Mouse (Mus musculus): ENCODE measurements around the gene Xab2. TPM values are rescaled to one million over a fixed set of nuclear protein-coding genes. Genes with fewer than 3 reads are reported as not detected.

Gene Xab2
- polyA plus RNA-seq, 1 experiment from 2014 or later: 61.4 TPM

DNA sequence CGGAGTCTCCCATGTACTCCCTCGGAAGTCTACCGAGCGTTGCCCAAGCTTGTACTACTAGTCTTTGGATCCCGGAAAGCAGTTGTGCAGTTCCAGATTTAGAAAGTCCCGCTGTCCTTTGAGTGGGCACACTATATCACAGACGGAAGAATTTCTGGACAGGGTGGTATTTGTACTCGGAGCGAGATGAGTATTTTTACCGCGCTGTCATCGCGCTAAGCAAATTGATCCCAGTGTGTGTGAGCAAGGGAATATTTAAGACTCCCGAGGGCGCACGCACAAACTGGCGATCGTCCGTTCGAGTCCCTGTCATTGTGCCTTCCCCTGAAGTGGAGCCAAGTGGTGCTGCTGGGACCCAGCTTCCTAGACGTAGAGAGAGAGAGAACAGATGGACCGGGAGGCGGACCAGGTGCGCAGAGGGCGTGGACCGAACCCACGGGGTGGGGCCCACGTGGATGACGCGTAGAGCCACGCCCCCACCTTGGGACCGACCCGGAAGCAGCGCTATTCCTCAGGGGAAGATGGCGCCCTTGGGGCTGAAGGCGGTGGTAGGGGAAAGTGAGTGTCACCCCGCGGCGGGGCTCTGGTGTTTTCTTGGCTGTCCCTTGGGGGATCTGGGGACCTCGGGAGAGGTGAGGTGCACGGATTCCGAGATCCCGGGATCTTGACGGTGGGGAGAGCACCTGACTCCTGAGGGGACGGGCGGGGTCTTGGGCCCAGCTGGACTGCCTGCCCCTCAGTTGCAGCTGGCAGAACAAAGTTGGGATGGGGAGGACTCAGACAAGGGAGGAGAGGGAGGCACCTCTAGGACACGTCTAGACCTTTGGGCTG is 9.7 kb upstream of the Xab2 start, which contains the start of gene Stxbp2:
Gene Stxbp2, plus strand, starts transcription at position 309 of the 831 bp plus-strand sequence.
- peak within 1 kb of the TSS; percentile 56 for H3K9ac ChIP-seq (replicated peaks; ENCODE audit: low read length)
- WGBS: 8% methylated on average over 47 of the region's 47 CpGs
- H3K27me3 ChIP-seq (ENCODE audit: control insufficient read depth, insufficient read depth, low read length): peaks cover 2% of the 10 kb centered on the region; the same call in 1 of the 2 replicates
- peak within 1 kb of the TSS; percentile 69 for H3K4me2 ChIP-seq (ENCODE audit: low read depth, low read length)
- peak within 1 kb of the TSS; percentile 49 for H3K4me3 ChIP-seq (ENCODE audit: low read depth, low read length)
- H3K9me3 ChIP-seq (replicated peaks; ENCODE audit: control insufficient read depth, low read length): no peaks in the 10 kb centered on the region
- no peaks in the 10 kb centered on the region for H3K36me3 ChIP-seq (replicated peaks; ENCODE audit: control insufficient read depth, insufficient read depth, low read depth, low read length)
- ATAC-seq (replicated peaks; ENCODE audit: insufficient number of reproducible peaks, low FRiP score, low TSS enrichment, low read depth) (peak; percentile 68), DNase-seq (ENCODE audit: low spot score) (peak; percentile 70)
- no peaks in the 10 kb centered on the region for H3K4me1 ChIP-seq (ENCODE audit: control insufficient read depth, insufficient read depth, low read length)
- H3K27ac ChIP-seq (replicated peaks; ENCODE audit: low read depth, low read length): no peak within 1 kb of the TSS

DNA sequence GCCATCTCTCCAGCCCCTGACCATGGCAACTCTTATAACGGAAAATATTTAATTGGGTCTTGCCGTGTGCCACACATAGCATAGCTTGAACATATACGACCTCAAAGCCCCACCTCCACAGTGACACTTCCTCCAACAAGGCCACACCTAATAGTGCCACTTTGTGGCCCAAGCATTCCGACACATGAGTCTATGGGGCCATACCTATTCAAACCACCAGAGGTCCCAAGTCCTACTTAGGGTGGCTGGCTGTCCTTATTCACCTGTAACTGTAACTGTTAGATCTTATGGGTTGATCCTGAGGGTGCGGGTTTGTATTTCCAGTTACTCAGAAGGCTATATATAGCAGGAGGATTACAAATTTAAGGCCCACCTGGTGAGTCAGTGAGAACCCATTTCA is 6.9 kb upstream of the Xab2 start:
- peaks cover 2% of the 10 kb centered on the region; the same call in 1 of the 2 replicates for H3K27me3 ChIP-seq (ENCODE audit: control insufficient read depth, insufficient read depth, low read length)
- H3K4me1 ChIP-seq (ENCODE audit: control insufficient read depth, insufficient read depth, low read length): no peaks in the 10 kb centered on the region
- H3K27ac ChIP-seq (replicated peaks; ENCODE audit: low read depth, low read length): no peak overlapping the region
- WGBS: 25% methylated on average over 5 of the region's 5 CpGs
- H3K36me3 ChIP-seq (replicated peaks; ENCODE audit: control insufficient read depth, insufficient read depth, low read depth, low read length): no peaks in the 10 kb centered on the region
- ATAC-seq (replicated peaks; ENCODE audit: insufficient number of reproducible peaks, low FRiP score, low TSS enrichment, low read depth) (no peak), DNase-seq (ENCODE audit: low spot score) (peak; percentile 49)
- no peak overlapping the region for H3K9ac ChIP-seq (replicated peaks; ENCODE audit: low read length)
- H3K9me3 ChIP-seq (replicated peaks; ENCODE audit: control insufficient read depth, low read length): no peaks in the 10 kb centered on the region
- no peak overlapping the region for H3K4me3 ChIP-seq (ENCODE audit: low read depth, low read length)
- no peak overlapping the region for H3K4me2 ChIP-seq (ENCODE audit: low read depth, low read length)

DNA sequence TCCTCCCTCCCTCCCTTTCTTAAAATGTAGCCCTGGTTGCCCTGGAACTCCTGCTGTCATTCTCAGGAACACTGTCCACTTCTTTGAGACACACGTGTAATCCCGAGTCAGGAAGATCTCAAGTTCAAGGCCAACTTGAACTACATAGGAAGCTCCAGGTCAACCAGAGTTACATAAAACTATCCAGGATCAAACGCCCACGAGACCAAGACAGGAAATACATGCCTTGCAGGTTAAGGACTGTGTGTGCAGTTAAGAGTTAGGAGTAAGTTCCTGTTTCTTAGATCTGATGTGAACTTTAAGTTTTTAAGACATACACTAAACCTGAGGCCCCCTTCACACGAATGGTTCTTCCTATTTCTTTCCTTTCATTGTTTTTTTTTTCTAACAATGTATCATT is 5.9 kb upstream of the Xab2 start:
- Histone ChIP-seq H3K36me3 (replicated peaks; ENCODE audit: control insufficient read depth, insufficient read depth, low read depth, low read length) (no peaks in the 10 kb centered on the region), H3K27me3 (ENCODE audit: control insufficient read depth, insufficient read depth, low read length) (peaks cover 2% of the 10 kb centered on the region; the same call in 1 of the 2 replicates), H3K4me3 (ENCODE audit: low read depth, low read length) (no peak overlapping the region), H3K27ac (replicated peaks; ENCODE audit: low read depth, low read length) (no peak overlapping the region), H3K9me3 (replicated peaks; ENCODE audit: control insufficient read depth, low read length) (no peaks in the 10 kb centered on the region), H3K9ac (replicated peaks; ENCODE audit: low read length) (no peak overlapping the region), H3K4me2 (ENCODE audit: low read depth, low read length) (no peak overlapping the region), H3K4me1 (ENCODE audit: control insufficient read depth, insufficient read depth, low read length) (no peaks in the 10 kb centered on the region)
- DNase-seq (ENCODE audit: low spot score) (no peak), ATAC-seq (replicated peaks; ENCODE audit: insufficient number of reproducible peaks, low FRiP score, low TSS enrichment, low read depth) (no peak)
- 60% methylated on average over 5 of the region's 5 CpGs for WGBS

DNA sequence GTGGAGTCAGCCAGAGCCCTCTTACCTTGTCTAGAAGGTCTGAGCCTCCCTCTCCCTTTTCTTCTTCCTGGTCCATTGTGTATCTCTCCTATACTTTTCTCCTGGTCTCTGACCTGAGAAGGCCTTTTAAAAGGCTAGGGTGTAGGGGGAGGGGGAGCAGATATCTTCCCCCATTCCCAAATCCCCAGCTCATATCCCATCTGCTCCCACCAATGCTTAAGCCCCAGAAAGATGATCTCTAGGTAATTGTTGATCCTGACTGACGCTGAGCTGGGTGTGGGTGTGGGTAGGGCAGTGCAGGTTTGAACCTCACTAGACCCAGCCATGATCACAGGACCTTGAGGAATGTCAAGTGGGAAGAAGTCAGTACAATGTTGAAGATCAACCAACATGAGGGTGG is 4.3 kb upstream of the Xab2 start, which contains the start of gene Pcp2:
Gene Pcp2, minus strand, starts transcription at position 101 of the 400 bp plus-strand sequence.
- Histone ChIP-seq H3K4me2 (ENCODE audit: low read depth, low read length) (no peak within 1 kb of the TSS), H3K36me3 (replicated peaks; ENCODE audit: control insufficient read depth, insufficient read depth, low read depth, low read length) (no peaks in the 10 kb centered on the region), H3K4me3 (ENCODE audit: low read depth, low read length) (no peak within 1 kb of the TSS), H3K9ac (replicated peaks; ENCODE audit: low read length) (peak within 1 kb of the TSS; percentile 15; the same call in 1 of the 2 replicates), H3K27me3 (ENCODE audit: control insufficient read depth, insufficient read depth, low read length) (no peaks in the 10 kb centered on the region), H3K9me3 (replicated peaks; ENCODE audit: control insufficient read depth, low read length) (no peaks in the 10 kb centered on the region), H3K4me1 (ENCODE audit: control insufficient read depth, insufficient read depth, low read length) (no peaks in the 10 kb centered on the region), H3K27ac (replicated peaks; ENCODE audit: low read depth, low read length) (no peak within 1 kb of the TSS)
- 61% methylated on average over 1 of the region's 1 CpGs for WGBS
- no peak for ATAC-seq (replicated peaks; ENCODE audit: insufficient number of reproducible peaks, low FRiP score, low TSS enrichment, low read depth)
- DNase-seq (ENCODE audit: low spot score): no peak

DNA sequence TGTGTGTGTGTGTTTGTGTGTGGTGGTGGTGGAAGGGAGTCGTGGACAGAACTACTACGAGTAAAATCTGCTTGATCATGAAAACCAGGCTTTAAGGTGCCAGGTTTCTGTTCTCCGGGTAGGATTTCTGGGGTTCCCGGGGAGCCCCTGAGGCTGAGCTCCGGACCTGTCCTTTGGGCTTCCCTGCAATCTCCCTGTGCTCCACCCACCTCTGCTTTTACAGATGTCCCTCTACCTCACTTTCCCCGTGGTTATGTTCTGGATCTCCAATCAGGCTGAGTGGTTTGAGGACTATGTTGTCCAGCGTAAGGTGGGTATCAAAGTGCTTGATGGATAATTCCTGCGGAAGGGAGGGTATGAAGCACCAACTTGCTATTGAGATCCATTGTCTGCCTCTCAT is 1.0 kb upstream of the Xab2 start:
- DNase-seq (ENCODE audit: low spot score): no peak
- Histone ChIP-seq H3K27ac (replicated peaks; ENCODE audit: low read depth, low read length) (no peak overlapping the region), H3K4me1 (ENCODE audit: control insufficient read depth, insufficient read depth, low read length) (no peaks in the 10 kb centered on the region), H3K36me3 (replicated peaks; ENCODE audit: control insufficient read depth, insufficient read depth, low read depth, low read length) (no peaks in the 10 kb centered on the region), H3K9ac (replicated peaks; ENCODE audit: low read length) (0 out of 2 replicates have a peak overlapping the region, but pooled peaks have one; percentile 23), H3K27me3 (ENCODE audit: control insufficient read depth, insufficient read depth, low read length) (no peaks in the 10 kb centered on the region), H3K4me3 (ENCODE audit: low read depth, low read length) (peak overlapping the region; percentile 84), H3K4me2 (ENCODE audit: low read depth, low read length) (no peak overlapping the region; the same call in 1 of the 2 replicates), H3K9me3 (replicated peaks; ENCODE audit: control insufficient read depth, low read length) (no peaks in the 10 kb centered on the region)
- WGBS: 67% methylated on average over 8 of the region's 8 CpGs
- ATAC-seq (replicated peaks; ENCODE audit: insufficient number of reproducible peaks, low FRiP score, low TSS enrichment, low read depth): no peak

DNA sequence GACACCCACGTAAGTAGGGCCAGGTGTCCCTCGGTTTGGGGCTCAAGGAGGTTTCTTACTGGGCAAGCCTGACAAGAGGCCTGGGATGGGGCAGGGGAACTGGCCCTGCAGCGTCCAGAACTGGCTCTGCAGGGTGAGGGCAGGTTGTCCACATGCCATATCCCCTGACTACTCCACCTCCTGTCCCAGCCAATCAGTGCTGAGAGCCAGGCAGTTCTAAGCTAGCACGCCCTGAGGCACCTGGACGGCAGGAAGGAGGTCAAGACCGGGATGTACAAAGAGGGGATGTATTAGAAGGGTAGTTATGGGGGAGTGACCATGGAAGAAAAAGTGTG is 11.3 kb downstream of the Xab2 start:
- WGBS: 60% methylated on average over 6 of the region's 6 CpGs
- no peak for DNase-seq (ENCODE audit: low spot score)
- no peak for ATAC-seq (replicated peaks; ENCODE audit: insufficient number of reproducible peaks, low FRiP score, low TSS enrichment, low read depth)
- peaks cover 18% of the 10 kb centered on the region for H3K36me3 ChIP-seq (replicated peaks; ENCODE audit: control insufficient read depth, insufficient read depth, low read depth, low read length)
- H3K27me3 ChIP-seq (ENCODE audit: control insufficient read depth, insufficient read depth, low read length): no peaks in the 10 kb centered on the region
- H3K4me1 ChIP-seq (ENCODE audit: control insufficient read depth, insufficient read depth, low read length): no peaks in the 10 kb centered on the region
- no peak overlapping the region for H3K4me2 ChIP-seq (ENCODE audit: low read depth, low read length)
- no peaks in the 10 kb centered on the region for H3K9me3 ChIP-seq (replicated peaks; ENCODE audit: control insufficient read depth, low read length)
- H3K27ac ChIP-seq (replicated peaks; ENCODE audit: low read depth, low read length): no peak overlapping the region
- H3K9ac ChIP-seq (replicated peaks; ENCODE audit: low read length): no peak overlapping the region
- H3K4me3 ChIP-seq (ENCODE audit: low read depth, low read length): no peak overlapping the region

DNA sequence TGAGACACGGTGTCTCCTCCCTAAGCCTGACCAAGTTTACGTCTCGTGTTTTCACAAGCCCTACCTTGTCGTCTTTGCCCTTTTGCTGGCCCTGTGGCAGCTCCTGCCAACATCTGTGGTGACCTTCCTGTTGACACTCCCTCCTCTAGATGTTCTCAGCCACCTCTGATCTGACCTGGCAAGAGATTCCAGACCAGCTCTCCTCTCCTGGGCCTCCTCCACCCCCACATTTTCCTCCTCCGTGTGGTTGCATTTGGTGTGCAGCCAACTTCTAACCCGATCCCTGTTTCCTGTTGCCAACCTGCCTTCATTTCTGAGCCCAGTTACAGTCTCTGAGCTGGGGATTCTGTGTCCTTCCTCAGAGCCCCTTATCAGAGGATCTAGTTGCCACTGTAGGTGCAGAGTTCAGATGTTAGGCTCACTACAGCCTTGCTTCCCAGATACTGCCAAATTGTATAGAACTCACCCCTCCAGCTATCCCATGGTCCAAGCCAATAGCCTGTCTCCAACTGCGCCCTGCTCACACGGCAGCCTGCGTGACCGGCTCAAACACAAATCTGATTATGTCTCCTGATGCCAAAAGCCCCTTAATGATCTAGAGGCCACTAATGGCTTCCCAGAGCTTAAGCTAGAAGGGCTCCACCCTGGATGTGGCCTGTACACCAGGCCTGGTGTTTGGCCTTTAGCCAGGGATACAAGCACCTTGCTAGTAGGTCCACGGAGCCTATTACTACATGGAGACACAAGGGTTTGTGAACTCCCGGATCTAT is 11.9 kb downstream of the Xab2 start:
- H3K4me1 ChIP-seq (ENCODE audit: control insufficient read depth, insufficient read depth, low read length): no peaks in the 10 kb centered on the region
- H3K9ac ChIP-seq (replicated peaks; ENCODE audit: low read length): no peak overlapping the region
- no peak overlapping the region for H3K4me2 ChIP-seq (ENCODE audit: low read depth, low read length)
- no peaks in the 10 kb centered on the region for H3K9me3 ChIP-seq (replicated peaks; ENCODE audit: control insufficient read depth, low read length)
- ATAC-seq (replicated peaks; ENCODE audit: insufficient number of reproducible peaks, low FRiP score, low TSS enrichment, low read depth) (no peak), DNase-seq (ENCODE audit: low spot score) (no peak)
- H3K4me3 ChIP-seq (ENCODE audit: low read depth, low read length): no peak overlapping the region
- peaks cover 18% of the 10 kb centered on the region for H3K36me3 ChIP-seq (replicated peaks; ENCODE audit: control insufficient read depth, insufficient read depth, low read depth, low read length)
- H3K27ac ChIP-seq (replicated peaks; ENCODE audit: low read depth, low read length): no peak overlapping the region
- WGBS: 85% methylated on average over 12 of the region's 12 CpGs
- no peaks in the 10 kb centered on the region for H3K27me3 ChIP-seq (ENCODE audit: control insufficient read depth, insufficient read depth, low read length)

DNA sequence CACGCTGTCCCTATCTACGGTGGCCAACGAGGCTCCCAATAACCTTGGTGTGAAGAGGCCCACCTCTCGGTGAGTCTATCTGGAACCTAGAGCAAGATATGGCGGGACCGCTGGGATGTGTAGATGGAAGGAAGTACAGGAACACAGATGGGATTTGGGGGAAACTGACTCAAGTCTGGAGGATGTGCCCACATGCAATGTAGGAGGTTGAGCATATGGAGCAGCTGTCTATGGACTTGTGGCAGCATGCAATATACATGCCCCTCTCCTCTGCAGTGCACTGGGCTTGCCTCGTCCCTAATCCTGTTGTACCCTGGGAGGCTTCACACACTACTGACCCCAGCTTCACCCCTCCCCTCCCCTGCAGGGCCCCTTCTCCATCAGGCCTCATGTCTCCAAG is 13.3 kb downstream of the Xab2 start:
- Histone ChIP-seq H3K36me3 (replicated peaks; ENCODE audit: control insufficient read depth, insufficient read depth, low read depth, low read length) (peaks cover 10% of the 10 kb centered on the region), H3K9ac (replicated peaks; ENCODE audit: low read length) (no peak overlapping the region), H3K4me3 (ENCODE audit: low read depth, low read length) (no peak overlapping the region), H3K4me1 (ENCODE audit: control insufficient read depth, insufficient read depth, low read length) (no peaks in the 10 kb centered on the region), H3K9me3 (replicated peaks; ENCODE audit: control insufficient read depth, low read length) (no peaks in the 10 kb centered on the region), H3K4me2 (ENCODE audit: low read depth, low read length) (no peak overlapping the region), H3K27ac (replicated peaks; ENCODE audit: low read depth, low read length) (no peak overlapping the region), H3K27me3 (ENCODE audit: control insufficient read depth, insufficient read depth, low read length) (no peaks in the 10 kb centered on the region)
- 92% methylated on average over 7 of the region's 7 CpGs for WGBS
- DNase-seq (ENCODE audit: low spot score) (no peak), ATAC-seq (replicated peaks; ENCODE audit: insufficient number of reproducible peaks, low FRiP score, low TSS enrichment, low read depth) (no peak)
